Mouse (Mus musculus): ENCODE measurements around the gene Dock10. TPM values are rescaled to one million over a fixed set of nuclear protein-coding genes. Genes with fewer than 3 reads are reported as not detected.

The Dock10 gene
- 5.8 and 6.2 TPM in 2 replicates for polyA plus RNA-seq (2015; fragmentation: Nextera tagmentation; extraction: Ambion mirVana)

GRCm38 (mm10) chr1:80757977-80758797 is at the start of gene Dock10:
TSS of gene Dock10 (minus strand) at chr1:80758527.
- 1% methylated on average over 72 of the region's 82 CpGs for WGBS
- Histone ChIP-seq H3K9me3 (no peaks in the 10 kb centered on the region), H3K9ac (peak within 1 kb of the TSS; percentile 32; the same call in 1 of the 2 replicates), H3K36me3 (no peaks in the 10 kb centered on the region), H3K4me1 (peaks cover 4% of the 10 kb centered on the region; the same call in 1 of the 2 replicates), H3K4me3 (replicated peaks) (peak within 1 kb of the TSS; percentile 60), H3K4me2 (peak within 1 kb of the TSS; percentile 78), H3K27me3 (replicated peaks) (peaks cover 14% of the 10 kb centered on the region), H3K27ac (no peak within 1 kb of the TSS)
- peak; percentile 70; the same call in 1 of the 2 replicates for ATAC-seq (ENCODE audit: insufficient read depth, low FRiP score, low read depth)

DNA sequence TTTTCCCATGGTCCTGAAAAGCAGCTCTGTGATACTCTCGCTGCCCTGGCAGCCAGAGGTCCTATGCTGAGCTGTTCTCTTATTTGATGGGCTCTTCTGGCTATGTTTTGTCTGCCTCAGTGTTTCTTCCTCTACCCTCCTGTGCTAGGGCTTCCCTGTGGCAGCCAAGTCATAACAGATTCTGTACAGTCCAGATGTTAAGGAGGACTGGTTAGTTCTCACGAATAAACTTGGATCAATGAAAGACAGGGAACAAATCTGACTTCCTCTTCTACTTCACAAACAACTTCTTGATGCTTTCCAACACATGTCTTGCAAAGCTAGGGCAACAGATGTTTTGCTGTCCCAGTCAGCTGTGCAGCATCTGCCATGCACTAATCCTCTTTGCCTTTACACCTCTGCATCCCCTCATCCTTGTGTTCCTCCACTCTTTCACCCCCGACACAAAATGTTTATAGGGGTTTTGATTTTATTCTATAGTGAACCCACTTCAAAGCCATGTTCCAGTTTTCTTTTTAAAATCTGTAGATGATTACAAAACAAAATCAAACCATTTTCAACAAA is 48.6 kb upstream of the Dock10 start:
- H3K9me3 ChIP-seq = no peaks in the 10 kb centered on the region
- WGBS = 56% methylated on average over 3 of the region's 3 CpGs
- no peak overlapping the region for H3K9ac ChIP-seq
- ATAC-seq (ENCODE audit: insufficient read depth, low FRiP score, low read depth) = no peak
- H3K36me3 ChIP-seq = no peaks in the 10 kb centered on the region
- H3K27me3 ChIP-seq (replicated peaks) = no peaks in the 10 kb centered on the region
- H3K4me1 ChIP-seq = no peaks in the 10 kb centered on the region
- no peak overlapping the region for H3K4me3 ChIP-seq (replicated peaks)
- no peak overlapping the region for H3K27ac ChIP-seq
- H3K4me2 ChIP-seq = no peak overlapping the region

DNA sequence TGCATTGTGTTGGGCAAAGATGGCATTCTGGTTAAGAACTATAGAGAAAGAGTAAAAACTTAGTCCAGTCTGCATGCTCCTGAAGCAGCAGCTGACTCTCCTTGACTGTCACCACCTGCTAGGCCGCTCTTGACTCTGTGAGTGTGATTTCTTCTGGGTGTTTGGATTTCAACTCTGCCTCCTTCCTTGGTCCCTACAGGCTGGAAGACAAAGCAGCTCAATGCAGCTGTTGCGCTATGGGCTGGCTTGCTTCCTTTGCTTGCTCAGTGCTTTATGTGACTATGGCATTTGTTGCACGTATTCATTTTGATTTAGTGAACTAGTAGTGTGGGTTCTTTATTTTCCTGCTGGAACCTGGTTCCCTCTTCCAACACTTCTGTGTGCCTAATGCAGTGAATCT is 43.7 kb upstream of the Dock10 start:
- H3K4me1 ChIP-seq = no peaks in the 10 kb centered on the region

GRCm38 (mm10) chr1:80785066-80785779 is 26.9 kb upstream of the Dock10 start:
- no peaks in the 10 kb centered on the region for H3K9me3 ChIP-seq
- 80% methylated on average over 2 of the region's 2 CpGs for WGBS
- no peaks in the 10 kb centered on the region for H3K36me3 ChIP-seq
- H3K27ac ChIP-seq = no peak overlapping the region
- H3K9ac ChIP-seq = no peak overlapping the region
- H3K4me3 ChIP-seq (replicated peaks) = no peak overlapping the region
- H3K4me2 ChIP-seq = no peak overlapping the region
- no peaks in the 10 kb centered on the region for H3K27me3 ChIP-seq (replicated peaks)
- ATAC-seq (ENCODE audit: insufficient read depth, low FRiP score, low read depth) = no peak
- no peaks in the 10 kb centered on the region for H3K4me1 ChIP-seq

More for the DNA sequence above, 43.7 kb upstream of the Dock10 start:
- Histone ChIP-seq H3K4me2 (no peak overlapping the region), H3K27me3 (replicated peaks) (no peaks in the 10 kb centered on the region), H3K9me3 (no peaks in the 10 kb centered on the region), H3K9ac (no peak overlapping the region), H3K4me3 (replicated peaks) (no peak overlapping the region), H3K36me3 (no peaks in the 10 kb centered on the region), H3K27ac (no peak overlapping the region)
- 51% methylated on average over 3 of the region's 3 CpGs for WGBS
- no peak for ATAC-seq (ENCODE audit: insufficient read depth, low FRiP score, low read depth)

DNA sequence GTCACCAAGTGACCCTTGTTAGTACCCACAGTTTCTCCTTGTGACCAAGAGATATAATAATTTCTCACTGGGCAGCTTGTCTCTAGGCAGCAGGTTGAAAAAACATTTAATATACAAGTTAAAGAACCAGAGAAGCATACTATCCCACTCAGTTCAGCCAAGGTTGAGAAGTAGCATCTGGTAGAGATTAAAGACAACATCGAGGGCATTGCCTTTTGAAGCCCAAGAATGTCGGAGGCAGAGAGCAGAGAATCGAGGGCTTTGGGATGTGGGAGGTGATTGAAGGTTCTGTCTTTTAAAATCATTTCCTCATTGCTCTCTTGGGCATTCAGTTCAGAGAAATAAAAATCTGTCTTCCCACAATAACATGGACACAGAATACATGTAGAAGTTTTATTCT is 25.8 kb upstream of the Dock10 start:
- Histone ChIP-seq H3K9ac (no peak overlapping the region), H3K4me3 (replicated peaks) (no peak overlapping the region), H3K36me3 (no peaks in the 10 kb centered on the region), H3K27me3 (replicated peaks) (no peaks in the 10 kb centered on the region), H3K9me3 (no peaks in the 10 kb centered on the region), H3K4me2 (no peak overlapping the region), H3K4me1 (no peaks in the 10 kb centered on the region), H3K27ac (no peak overlapping the region)
- ATAC-seq (ENCODE audit: insufficient read depth, low FRiP score, low read depth) = no peak
- 64% methylated on average over 3 of the region's 3 CpGs for WGBS

DNA sequence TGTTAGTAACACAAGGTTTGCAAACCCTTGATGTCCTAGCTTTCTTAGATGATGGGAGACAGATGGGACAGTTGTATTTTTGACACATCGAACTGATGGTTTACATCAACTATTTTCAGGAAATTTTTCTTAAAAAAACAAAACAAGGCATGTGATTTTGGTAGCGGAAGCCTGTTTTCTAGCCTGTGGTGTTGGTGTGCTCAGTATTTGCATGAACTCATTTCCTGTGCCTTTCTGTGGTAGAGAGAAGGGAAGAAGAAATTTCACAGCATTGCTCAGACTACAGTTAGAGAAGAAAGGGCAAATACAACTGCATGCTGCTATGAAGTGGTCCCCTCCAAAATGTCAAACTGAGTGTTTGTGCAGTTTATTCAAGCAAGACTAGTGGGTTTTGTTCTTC is 7.2 kb upstream of the Dock10 start:
- no peak for ATAC-seq (ENCODE audit: insufficient read depth, low FRiP score, low read depth)
- Histone ChIP-seq H3K27me3 (replicated peaks) (no peaks in the 10 kb centered on the region), H3K9me3 (no peaks in the 10 kb centered on the region), H3K9ac (no peak overlapping the region), H3K4me2 (no peak overlapping the region), H3K36me3 (no peaks in the 10 kb centered on the region), H3K27ac (no peak overlapping the region), H3K4me3 (replicated peaks) (no peak overlapping the region), H3K4me1 (no peaks in the 10 kb centered on the region)
- 72% methylated on average over 2 of the region's 2 CpGs for WGBS

- ATAC-seq (ENCODE audit: insufficient read depth, low FRiP score, low read depth) = no peak
Measured at GRCm38 (mm10) chr1:80763042-80763950, 5.0 kb upstream of the Dock10 start.

GRCm38 (mm10) chr1:80758798-80759184 is 464 bp upstream of the Dock10 start:
- peaks cover 14% of the 10 kb centered on the region for H3K27me3 ChIP-seq (replicated peaks)
- peak overlapping the region; percentile 78 for H3K4me2 ChIP-seq
- H3K27ac ChIP-seq = no peak overlapping the region
- H3K9ac ChIP-seq = 0 out of 2 replicates have a peak overlapping the region, but pooled peaks have one; percentile 32
- peak overlapping the region; percentile 60 for H3K4me3 ChIP-seq (replicated peaks)
- 16% methylated on average over 6 of the region's 6 CpGs for WGBS
- H3K36me3 ChIP-seq = no peaks in the 10 kb centered on the region
- no peaks in the 10 kb centered on the region for H3K9me3 ChIP-seq
- peaks cover 4% of the 10 kb centered on the region; the same call in 1 of the 2 replicates for H3K4me1 ChIP-seq
- no peak for ATAC-seq (ENCODE audit: insufficient read depth, low FRiP score, low read depth)

More at GRCm38 (mm10) chr1:80763042-80763950, 5.0 kb upstream of the Dock10 start:
- Histone ChIP-seq H3K27ac (no peak overlapping the region), H3K27me3 (replicated peaks) (peaks cover 10% of the 10 kb centered on the region; the same call in 1 of the 2 replicates), H3K4me2 (no peak overlapping the region), H3K4me3 (replicated peaks) (no peak overlapping the region), H3K4me1 (no peaks in the 10 kb centered on the region), H3K9me3 (no peaks in the 10 kb centered on the region), H3K36me3 (no peaks in the 10 kb centered on the region), H3K9ac (no peak overlapping the region)
- WGBS = 64% methylated on average over 4 of the region's 4 CpGs

GRCm38 (mm10) chr1:80757650-80757976 is 714 bp downstream of the Dock10 start:
- peak overlapping the region; percentile 60 for H3K4me3 ChIP-seq (replicated peaks)
- under 1% methylated on average over 6 of the region's 6 CpGs for WGBS
- H3K27me3 ChIP-seq (replicated peaks) = peaks cover 14% of the 10 kb centered on the region
- ATAC-seq (ENCODE audit: insufficient read depth, low FRiP score, low read depth) = no peak
- no peak overlapping the region for H3K27ac ChIP-seq
- peaks cover 4% of the 10 kb centered on the region; the same call in 1 of the 2 replicates for H3K4me1 ChIP-seq
- peak overlapping the region; percentile 78 for H3K4me2 ChIP-seq
- no peak overlapping the region for H3K9ac ChIP-seq
- H3K36me3 ChIP-seq = no peaks in the 10 kb centered on the region
- no peaks in the 10 kb centered on the region for H3K9me3 ChIP-seq

- no peak overlapping the region for H3K9ac ChIP-seq
- no peaks in the 10 kb centered on the region for H3K36me3 ChIP-seq
- H3K9me3 ChIP-seq = no peaks in the 10 kb centered on the region
- H3K27me3 ChIP-seq (replicated peaks) = peaks cover 14% of the 10 kb centered on the region
- no peak overlapping the region for H3K27ac ChIP-seq
- H3K4me1 ChIP-seq = peaks cover 4% of the 10 kb centered on the region; the same call in 1 of the 2 replicates
- peak overlapping the region; percentile 78 for H3K4me2 ChIP-seq
- WGBS = 10% methylated on average over 14 of the region's 14 CpGs
- H3K4me3 ChIP-seq (replicated peaks) = peak overlapping the region; percentile 60
- ATAC-seq (ENCODE audit: insufficient read depth, low FRiP score, low read depth) = 0 out of 2 replicates have a peak, but pooled peaks have one; percentile 19
Measured at GRCm38 (mm10) chr1:80756824-80757649, 1.3 kb downstream of the Dock10 start.
